Mouse (Mus musculus) liver, postnatal 0 days (tissue): ENCODE measurements around the gene Slc35f4.

ENCODE experiments used
- CTCF ChIP-seq: sonication (generic); IDR thresholded peaks from 2 replicates; pipeline ENCODE4 v1.5.1; 2016; ENCODE audit warnings: antibody characterized with exemption, low read depth
- EP300 ChIP-seq: IDR thresholded peaks from 2 replicates; pipeline ENCODE4 v1.6.1; 2016; ENCODE audit warnings: antibody characterized with exemption, low read depth, mild to moderate bottlenecking

DNA sequence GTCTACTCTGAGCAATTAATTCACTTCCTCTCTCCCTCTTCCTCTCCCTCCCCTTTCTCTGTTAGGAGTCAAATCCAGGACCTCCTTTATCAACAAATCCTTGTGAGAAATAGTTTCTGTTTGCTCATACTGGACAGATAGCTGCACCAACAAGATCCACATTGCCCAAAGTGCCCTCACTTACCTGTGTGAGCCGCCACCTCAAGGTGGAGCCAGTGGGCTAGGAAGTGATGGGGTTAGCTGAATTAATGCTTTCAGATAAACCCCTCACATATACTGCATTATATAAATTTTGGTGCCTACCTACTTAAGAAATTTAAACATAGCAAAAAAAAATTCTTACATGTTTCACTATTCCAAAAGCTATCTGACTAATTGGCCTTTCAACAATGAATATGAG, 133.4 kb downstream of the Slc35f4 start:
- peak; percentile 51 for TF ChIP-seq CTCF
- no peak for TF ChIP-seq EP300
